Mouse (Mus musculus) neural tube, embryonic 13.5 days (tissue): Measurements from ENCODE around the gene Wdr77. TPM values are rescaled to one million over a fixed set of nuclear protein-coding genes. Genes with fewer than 3 reads are reported as not detected.
"Not testable (repeated sequence)": the region's sequence is repeated elsewhere in the genome, so short reads cannot be mapped to it uniquely, and the experiment has no call there.

Source experiments
- ATAC-seq: fragments of 200-750 bp; cut with Nextera tagmentation; 2 replicates; pipeline ENCODE4 v1.8.0; 2017; ENCODE audit warnings: low read depth, mild to moderate bottlenecking, moderate TSS enrichment, moderate library complexity
- H3K27ac ChIP-seq: fragments of 300-500 bp; sonication (generic); replicated peaks from 2 replicates; pipeline ENCODE4 v1.5.1; 2015; ENCODE audit warnings: moderate library complexity, mild to moderate bottlenecking, inconsistent platforms
- H3K27me3 ChIP-seq: fragments of 300-500 bp; sonication (generic); 2 replicates; pipeline ENCODE4 v1.6.1; 2015; ENCODE audit warnings: mild to moderate bottlenecking, inconsistent platforms
- H3K36me3 ChIP-seq: fragments of 300-500 bp; sonication (generic); 2 replicates; pipeline ENCODE4 v1.6.1; 2015; ENCODE audit warnings: mild to moderate bottlenecking, inconsistent platforms
- H3K4me1 ChIP-seq: fragments of 300-500 bp; sonication (generic); replicated peaks from 2 replicates; pipeline ENCODE4 v1.6.1; 2015; ENCODE audit warnings: inconsistent platforms
- H3K4me2 ChIP-seq: fragments of 300-500 bp; sonication (generic); 2 replicates; pipeline ENCODE4 v1.6.1; 2015; ENCODE audit warnings: inconsistent platforms, mild to moderate bottlenecking, moderate library complexity
- H3K4me3 ChIP-seq: fragments of 300-500 bp; sonication (generic); 2 replicates; pipeline ENCODE4 v1.5.1; 2015; ENCODE audit warnings: mild to moderate bottlenecking, inconsistent platforms
- H3K9ac ChIP-seq: fragments of 300-500 bp; sonication (generic); 2 replicates; pipeline ENCODE4 v1.6.1; 2015; ENCODE audit warnings: moderate library complexity, mild to moderate bottlenecking, inconsistent platforms
- H3K9me3 ChIP-seq: fragments of 300-500 bp; sonication (generic); 2 replicates; pipeline ENCODE4 v1.6.1; 2016; ENCODE audit warnings: inconsistent platforms
- WGBS: fragments of 180-500 bp; shearing (Covaris S2); methylation state at CpG from one replicate; pipeline ENCODE4 v1.1.7; 2015; 5-methylcytosine and 5-hydroxymethylcytosine counted together
- polyA plus RNA-seq: library from polyadenylated mRNA; unstranded; fragments of >200 nt; fragmentation: Nextera tagmentation; extraction: Ambion mirVana; gene quantifications from 2 replicates; pipeline ENCODE4 v1.2.1, GENCODE M21; 2015

The Wdr77 gene
- polyA plus RNA-seq, 1 experiment from 2014 or later: 89.3 TPM

GRCm38 (mm10) chr3:106003360-106003759 is 44.2 kb downstream of the Wdr77 start:
- not testable (repeated sequence) for H3K4me2 ChIP-seq, H3K36me3 ChIP-seq, H3K4me1 ChIP-seq, H3K9ac ChIP-seq, ATAC-seq, H3K27ac ChIP-seq, H3K27me3 ChIP-seq, H3K9me3 ChIP-seq, H3K4me3 ChIP-seq
- 63% methylated on average over 10 of the region's 10 CpGs for WGBS

GRCm38 (mm10) chr3:106014546-106014945 is 55.4 kb downstream of the Wdr77 start, which contains the start of gene Pifo:
Gene Pifo, minus strand, starts transcription at chr3:106014646.
- Histone ChIP-seq H3K36me3 (no peaks in the 10 kb centered on the region), H3K27me3 (no peaks in the 10 kb centered on the region), H3K4me2 (no peak within 1 kb of the TSS), H3K9ac (no peak within 1 kb of the TSS), H3K4me3 (no peak within 1 kb of the TSS), H3K4me1 (no peaks in the 10 kb centered on the region), H3K9me3 (no peaks in the 10 kb centered on the region), H3K27ac (no peak within 1 kb of the TSS)
- no peak for ATAC-seq
- WGBS: 93% methylated on average over 2 of the region's 2 CpGs

Other genes with a start within 250 kb of the Wdr77 start
- gene Rap1a, start 158.0 kb upstream of the Wdr77 start, polyA plus RNA-seq: 92.6 and 105 TPM in 2 replicates
- not detected in 2 replicates for gene Adora3, start 88.5 kb upstream of the Wdr77 start, polyA plus RNA-seq
- not detected in 2 replicates for gene Tmigd3, start 88.5 kb upstream of the Wdr77 start, polyA plus RNA-seq
- 0.21 and 0.33 TPM in 2 replicates for gene I830077J02Rik, start 26.7 kb upstream of the Wdr77 start, polyA plus RNA-seq
- 612 and 654 TPM in 2 replicates for gene Atp5f1, start 730 bp downstream of the Wdr77 start, polyA plus RNA-seq
- gene Ovgp1, start 14.3 kb downstream of the Wdr77 start, polyA plus RNA-seq: 3.1 and 4.1 TPM in 2 replicates
- gene Pifo, start 55.3 kb downstream of the Wdr77 start, polyA plus RNA-seq: 0.52 and 1.5 TPM in 2 replicates
- not detected in 2 replicates for gene Chil5, start 73.4 kb downstream of the Wdr77 start, polyA plus RNA-seq
- gene Chia1, start 153.9 kb downstream of the Wdr77 start, polyA plus RNA-seq: 0.29 and 0.82 TPM in 2 replicates
- gene Chil3, start 208.2 kb downstream of the Wdr77 start, polyA plus RNA-seq: not detected in 2 replicates